Mouse (Mus musculus) embryonic facial prominence, embryonic 13.5 days (tissue): ENCODE data around the gene Nop9. TPM values are rescaled to one million over a fixed set of nuclear protein-coding genes. Genes with fewer than 3 reads are reported as not detected.
A peak's percentile ranks its signal among the peaks of the same experiment; 100 is the strongest.

Experiments
- ATAC-seq: fragments of 200-750 bp; cut with Nextera tagmentation; 2 replicates; pipeline ENCODE4 v1.8.0; 2017; ENCODE audit warnings: low read depth; ENCODE audit not compliant: insufficient number of reproducible peaks, insufficient read depth, low FRiP score, low TSS enrichment
- H3K27ac ChIP-seq: fragments of 300-500 bp; sonication (generic); 2 replicates; pipeline ENCODE4 v1.5.1; 2015; ENCODE audit warnings: moderate library complexity, mild to moderate bottlenecking, inconsistent platforms
- H3K27me3 ChIP-seq: fragments of 300-500 bp; sonication (generic); 2 replicates; pipeline ENCODE4 v1.6.1; 2015; ENCODE audit warnings: mild to moderate bottlenecking, inconsistent platforms
- H3K36me3 ChIP-seq: fragments of 300-500 bp; sonication (generic); 2 replicates; pipeline ENCODE4 v1.6.1; 2015; ENCODE audit warnings: mild to moderate bottlenecking, inconsistent platforms
- H3K4me1 ChIP-seq: fragments of 300-500 bp; sonication (generic); 2 replicates; pipeline ENCODE4 v1.6.1; 2015; ENCODE audit warnings: inconsistent platforms
- H3K4me2 ChIP-seq: fragments of 300-500 bp; sonication (generic); 2 replicates; pipeline ENCODE4 v1.6.1; 2015; ENCODE audit warnings: moderate library complexity, mild to moderate bottlenecking, inconsistent platforms
- H3K4me3 ChIP-seq: fragments of 300-500 bp; sonication (generic); 2 replicates; pipeline ENCODE4 v1.5.1; 2015; ENCODE audit warnings: mild to moderate bottlenecking, inconsistent platforms
- H3K9ac ChIP-seq: fragments of 300-500 bp; sonication (generic); 2 replicates; pipeline ENCODE4 v1.6.1; 2015; ENCODE audit warnings: mild to moderate bottlenecking, inconsistent platforms
- H3K9me3 ChIP-seq: fragments of 300-500 bp; sonication (generic); 2 replicates; pipeline ENCODE4 v1.6.1; 2016; ENCODE audit warnings: inconsistent platforms
- WGBS: fragments of 180-500 bp; shearing (Covaris S2); methylation state at CpG from one replicate; pipeline ENCODE4 v1.1.7; 2015; ENCODE audit warnings: mixed read lengths; 5-methylcytosine and 5-hydroxymethylcytosine counted together
- polyA plus RNA-seq: library from polyadenylated mRNA; unstranded; fragments of >200 nt; fragmentation: Nextera tagmentation; extraction: Ambion mirVana; gene quantifications from 2 replicates; pipeline ENCODE4 v1.2.1, GENCODE M21; 2015

Gene Nop9
- 35.5 and 47.6 TPM in 2 replicates for polyA plus RNA-seq

DNA sequence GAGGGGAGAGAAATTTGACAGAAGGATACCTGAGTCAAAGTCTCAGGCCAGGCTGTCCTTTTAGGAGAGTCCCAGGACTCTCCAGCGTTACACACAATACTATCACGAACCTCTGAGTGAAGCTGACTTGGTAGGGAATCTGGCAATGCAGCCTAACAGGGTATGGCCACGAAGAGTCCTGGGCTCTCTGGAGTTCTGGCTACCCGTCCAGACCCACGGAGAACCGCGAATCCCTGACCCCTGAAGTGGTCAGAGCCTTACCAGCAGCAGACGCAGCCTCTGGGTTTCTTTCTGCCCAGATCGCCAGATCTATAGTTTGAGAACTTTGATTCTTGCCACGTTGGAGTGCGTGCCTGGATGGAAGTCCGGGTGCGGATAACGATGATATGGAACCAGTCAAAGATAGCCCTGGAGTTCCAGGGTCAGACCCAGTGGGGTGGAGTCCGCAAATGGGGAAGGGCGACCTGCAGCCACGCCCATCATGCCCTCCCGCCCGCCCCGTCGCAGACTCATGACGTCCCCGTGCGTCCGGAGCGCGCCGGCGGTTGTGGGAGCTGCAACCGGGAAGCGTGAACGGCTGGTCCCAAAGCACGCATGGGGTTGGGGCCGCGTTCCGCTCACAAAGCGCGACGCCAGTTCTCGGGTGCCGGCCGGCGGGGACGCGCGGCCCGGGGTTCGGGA, at the start of gene Nop9, which contains the start of gene Dhrs1:
TSS of gene Nop9 (plus strand) at position 514 of the 681 bp plus-strand sequence.
TSS of gene Dhrs1 (minus strand) at position 511 of the 681 bp plus-strand sequence.
- H3K27ac ChIP-seq, result peak within 1 kb of the TSS; percentile 71
- H3K9me3 ChIP-seq, result no peaks in the 10 kb centered on the region
- ATAC-seq, result peak; percentile 57
- H3K4me1 ChIP-seq, result peaks cover 33% of the 10 kb centered on the region
- H3K4me3 ChIP-seq, result peak within 1 kb of the TSS; percentile 89
- 1% methylated on average over 47 of the region's 48 CpGs for WGBS
- no peaks in the 10 kb centered on the region for H3K27me3 ChIP-seq
- H3K9ac ChIP-seq, result peak within 1 kb of the TSS; percentile 87
- H3K36me3 ChIP-seq, result peaks cover 43% of the 10 kb centered on the region
- peak within 1 kb of the TSS; percentile 99 for H3K4me2 ChIP-seq

DNA sequence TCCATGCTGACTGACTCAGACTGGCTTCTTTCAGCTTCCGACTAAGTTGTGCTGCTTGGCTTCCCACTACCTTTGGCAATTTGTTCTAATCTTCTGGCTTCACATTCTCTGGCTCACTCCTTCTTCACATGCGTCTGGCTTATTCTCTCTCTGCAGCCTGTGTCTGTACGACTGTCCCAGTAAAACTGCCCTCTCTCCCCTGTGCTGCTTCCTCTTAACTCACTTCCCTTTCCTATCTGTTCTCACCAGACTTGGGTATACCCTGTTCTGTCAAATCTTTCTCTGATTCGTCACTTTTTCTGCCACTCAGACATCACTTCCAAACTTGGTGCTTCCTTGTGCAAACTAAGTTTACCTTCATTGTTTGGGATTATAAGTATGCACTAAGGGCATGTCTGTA, 48.3 kb upstream of the Nop9 start:
- H3K9me3 ChIP-seq, result no peaks in the 10 kb centered on the region
- H3K9ac ChIP-seq, result no peak overlapping the region
- H3K36me3 ChIP-seq, result no peaks in the 10 kb centered on the region
- H3K27ac ChIP-seq, result no peak overlapping the region
- ATAC-seq, result no peak
- no peaks in the 10 kb centered on the region for H3K4me1 ChIP-seq
- WGBS, result 81% methylated on average over 4 of the region's 4 CpGs
- no peak overlapping the region for H3K4me2 ChIP-seq
- no peaks in the 10 kb centered on the region for H3K27me3 ChIP-seq
- H3K4me3 ChIP-seq, result no peak overlapping the region

DNA sequence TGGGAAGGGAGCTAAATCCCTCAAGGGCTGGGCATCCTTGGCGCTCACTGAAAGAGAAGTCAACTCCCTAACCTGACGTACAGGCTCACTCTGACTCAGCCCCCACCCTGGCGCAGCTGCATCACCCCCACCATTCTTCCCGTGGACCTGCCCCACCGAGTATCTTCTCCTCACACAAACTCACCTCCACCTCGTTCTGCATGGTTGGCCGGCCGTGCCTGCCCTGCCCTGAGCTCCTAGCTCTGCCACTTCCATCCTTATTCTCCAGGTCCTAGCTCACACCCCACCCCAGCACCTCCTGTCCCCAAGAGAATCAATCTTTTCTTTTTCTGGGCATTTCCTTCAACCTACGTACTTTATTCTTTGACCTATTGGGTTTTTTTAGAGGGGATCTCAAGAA, 44.4 kb upstream of the Nop9 start:
- ATAC-seq, result no peak
- Histone ChIP-seq H3K9me3 (no peaks in the 10 kb centered on the region), H3K4me3 (no peak overlapping the region), H3K9ac (no peak overlapping the region), H3K4me1 (no peaks in the 10 kb centered on the region), H3K27ac (no peak overlapping the region), H3K4me2 (no peak overlapping the region), H3K36me3 (no peaks in the 10 kb centered on the region), H3K27me3 (no peaks in the 10 kb centered on the region)
- WGBS, result 59% methylated on average over 9 of the region's 9 CpGs

DNA sequence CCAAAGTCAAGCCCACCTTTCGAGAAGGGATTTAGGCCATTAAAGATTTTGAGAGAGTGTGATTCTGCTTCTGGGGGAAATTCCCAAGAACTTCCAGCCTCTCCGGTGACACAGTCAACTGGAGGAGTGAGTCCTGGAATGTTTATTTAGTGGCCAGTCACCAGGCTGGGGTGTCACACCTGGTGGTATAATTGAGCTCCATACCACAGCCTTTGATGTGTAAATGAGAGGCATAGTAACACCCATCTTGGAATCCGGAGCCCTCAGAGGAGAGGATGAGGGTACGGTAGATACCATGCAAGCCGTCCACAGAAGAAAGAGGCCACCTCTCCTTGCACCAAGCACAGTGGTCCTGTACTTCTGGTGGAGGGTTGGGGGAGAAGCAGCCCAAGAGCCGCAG, 42.7 kb upstream of the Nop9 start:
- no peak overlapping the region for H3K27ac ChIP-seq
- H3K4me2 ChIP-seq, result no peak overlapping the region
- H3K36me3 ChIP-seq, result no peaks in the 10 kb centered on the region
- no peak overlapping the region for H3K4me3 ChIP-seq
- H3K9me3 ChIP-seq, result no peaks in the 10 kb centered on the region
- no peaks in the 10 kb centered on the region for H3K4me1 ChIP-seq
- H3K9ac ChIP-seq, result no peak overlapping the region
- H3K27me3 ChIP-seq, result no peaks in the 10 kb centered on the region
- 72% methylated on average over 6 of the region's 6 CpGs for WGBS
- no peak for ATAC-seq

DNA sequence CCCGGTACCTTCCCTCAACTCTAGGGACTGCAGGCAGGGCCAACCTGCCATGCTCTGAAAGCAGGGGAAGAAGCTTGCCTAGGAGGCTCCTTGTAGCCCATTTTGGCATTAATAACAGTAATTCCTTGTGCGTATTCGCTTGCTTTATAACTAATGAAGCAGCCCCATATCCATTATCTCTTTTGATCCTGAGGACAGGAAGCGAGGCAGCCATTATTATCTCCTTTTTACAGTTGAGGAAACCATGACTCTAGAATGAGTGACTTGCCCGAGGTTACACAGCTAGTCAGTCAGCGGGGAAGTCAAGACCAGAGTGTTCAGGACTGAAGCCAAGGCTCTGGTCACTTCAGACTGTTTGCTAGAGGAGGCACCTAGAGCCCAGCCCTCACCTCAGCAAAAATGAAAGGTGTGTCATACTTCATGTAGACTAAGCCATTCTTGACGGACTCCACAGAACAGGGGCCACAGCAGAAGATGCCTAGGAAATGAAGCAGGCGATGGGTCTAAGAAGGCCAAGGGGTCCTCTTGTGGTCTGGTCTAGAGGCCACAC, 39.4 kb upstream of the Nop9 start:
- H3K27me3 ChIP-seq, result no peaks in the 10 kb centered on the region
- no peaks in the 10 kb centered on the region for H3K36me3 ChIP-seq
- H3K4me2 ChIP-seq, result no peak overlapping the region
- no peak overlapping the region for H3K27ac ChIP-seq
- no peaks in the 10 kb centered on the region for H3K4me1 ChIP-seq
- no peak for ATAC-seq
- no peaks in the 10 kb centered on the region for H3K9me3 ChIP-seq
- 88% methylated on average over 8 of the region's 8 CpGs for WGBS
- no peak overlapping the region for H3K9ac ChIP-seq
- no peak overlapping the region for H3K4me3 ChIP-seq

DNA sequence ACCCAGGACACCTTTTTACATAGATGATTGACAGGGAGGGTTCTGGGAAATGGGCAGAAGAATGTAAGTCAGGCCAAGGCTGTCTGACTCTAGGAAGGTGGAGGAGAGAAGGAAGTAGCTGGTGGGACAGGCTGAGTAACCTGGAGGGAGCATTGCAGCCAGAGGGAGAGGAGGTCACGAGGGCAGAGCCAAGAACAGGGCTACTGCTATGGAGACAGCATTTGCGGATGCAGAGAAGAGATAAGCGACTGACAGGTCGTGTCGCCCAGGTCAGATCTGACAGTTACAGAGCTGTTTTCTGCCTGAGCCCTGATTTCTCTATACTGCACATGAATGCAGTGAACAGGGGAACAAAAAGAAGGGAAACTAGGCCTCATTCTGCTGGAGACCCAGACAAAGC, 38.1 kb upstream of the Nop9 start:
- WGBS, result 84% methylated on average over 5 of the region's 5 CpGs
- Histone ChIP-seq H3K9me3 (no peaks in the 10 kb centered on the region), H3K4me1 (no peaks in the 10 kb centered on the region), H3K4me3 (no peak overlapping the region), H3K4me2 (no peak overlapping the region), H3K36me3 (no peaks in the 10 kb centered on the region), H3K27ac (no peak overlapping the region), H3K9ac (no peak overlapping the region), H3K27me3 (peaks cover 8% of the 10 kb centered on the region)
- no peak for ATAC-seq

DNA sequence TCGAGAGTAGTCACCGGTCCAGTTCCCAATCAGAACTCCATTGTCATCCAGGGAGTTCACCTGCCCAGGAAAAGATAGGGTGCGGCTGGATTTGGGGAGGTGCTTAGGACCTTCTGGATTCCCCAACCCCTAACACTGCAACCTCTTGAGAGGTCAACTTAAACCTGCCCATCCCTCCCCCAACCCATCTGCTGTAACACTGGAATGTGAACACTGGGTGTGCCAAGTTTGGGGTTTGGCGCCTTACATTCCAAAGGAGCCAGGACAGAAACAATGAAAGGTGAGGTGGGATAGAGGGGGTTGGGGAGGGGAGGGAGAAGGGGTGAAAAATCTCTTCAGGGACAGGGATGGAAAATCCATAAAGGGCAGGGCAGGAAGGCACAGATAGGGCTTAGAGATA, 36.0 kb upstream of the Nop9 start:
- H3K27ac ChIP-seq, result no peak overlapping the region
- 83% methylated on average over 4 of the region's 4 CpGs for WGBS
- peaks cover 27% of the 10 kb centered on the region for H3K27me3 ChIP-seq
- H3K9me3 ChIP-seq, result no peaks in the 10 kb centered on the region
- no peak overlapping the region for H3K4me3 ChIP-seq
- H3K36me3 ChIP-seq, result no peaks in the 10 kb centered on the region
- ATAC-seq, result no peak
- no peak overlapping the region for H3K9ac ChIP-seq
- peaks cover 14% of the 10 kb centered on the region for H3K4me1 ChIP-seq
- no peak overlapping the region for H3K4me2 ChIP-seq

DNA sequence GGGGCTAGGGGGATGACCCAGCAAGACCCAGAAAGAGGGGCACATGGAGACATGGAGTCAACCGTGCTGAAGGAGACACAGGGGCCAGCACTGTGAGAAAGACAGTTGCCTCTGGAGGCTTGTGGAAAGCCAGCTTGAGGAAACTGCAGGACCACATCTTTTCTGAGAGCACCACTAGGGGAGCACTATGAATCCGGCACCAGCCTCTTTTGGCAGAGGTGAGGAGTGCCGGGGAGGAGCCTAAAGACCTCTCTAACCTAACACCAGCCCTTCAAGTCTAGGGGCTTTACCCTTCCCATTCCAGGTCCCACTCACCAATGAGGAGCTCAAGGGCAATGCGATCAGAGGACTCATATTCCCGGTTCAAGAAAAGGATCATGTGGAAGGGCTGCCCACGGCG, 33.7 kb upstream of the Nop9 start:
- no peak for ATAC-seq
- H3K4me2 ChIP-seq, result no peak overlapping the region

DNA sequence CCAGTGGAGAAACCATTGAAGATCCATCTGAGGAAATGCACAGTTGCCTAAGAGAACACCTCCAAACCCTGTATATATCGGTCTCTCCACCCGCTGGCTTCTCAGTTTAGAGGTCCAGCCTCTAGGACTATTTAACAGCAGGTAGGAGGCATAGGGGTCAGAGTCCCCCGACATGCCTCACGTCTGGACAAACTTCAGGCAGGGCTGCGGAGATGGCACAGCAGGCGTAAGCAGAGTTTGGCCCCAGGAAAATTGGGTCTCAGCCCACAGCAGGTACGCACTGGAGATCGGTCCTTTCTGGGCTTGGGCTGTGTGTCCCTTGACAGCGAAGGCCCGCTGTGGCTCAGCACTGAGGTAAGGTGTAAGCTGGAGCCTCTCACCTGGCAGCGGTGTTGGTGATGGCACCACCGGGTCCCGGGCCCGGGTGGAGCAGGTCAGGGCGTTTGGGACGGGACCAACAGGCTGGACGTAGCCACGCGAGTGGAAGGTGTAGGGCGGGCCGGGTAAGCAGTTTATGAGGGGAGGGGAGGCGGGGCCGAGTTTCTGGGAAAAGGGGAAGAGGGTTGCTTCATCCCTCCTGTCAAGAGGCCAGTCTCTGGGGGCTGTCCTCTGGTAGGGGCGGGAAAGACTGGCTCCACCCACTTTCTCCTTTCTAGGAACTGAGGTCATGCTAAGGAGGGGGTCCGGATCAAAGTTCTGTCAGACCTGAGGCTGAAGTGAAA, 32.3 kb upstream of the Nop9 start:
- Histone ChIP-seq H3K36me3 (peaks cover 18% of the 10 kb centered on the region), H3K4me2 (peak overlapping the region; percentile 50), H3K9me3 (no peaks in the 10 kb centered on the region), H3K4me1 (peaks cover 20% of the 10 kb centered on the region), H3K27ac (no peak overlapping the region; the same call in 1 of the 2 replicates), H3K9ac (peak overlapping the region; percentile 59), H3K4me3 (peak overlapping the region; percentile 27), H3K27me3 (peaks cover 27% of the 10 kb centered on the region)
- 15% methylated on average over 25 of the region's 25 CpGs for WGBS
- no peak for ATAC-seq

More for the DNA sequence above, 33.7 kb upstream of the Nop9 start:
- no peaks in the 10 kb centered on the region for H3K9me3 ChIP-seq
- 85% methylated on average over 7 of the region's 7 CpGs for WGBS
- no peak overlapping the region for H3K27ac ChIP-seq
- peaks cover 7% of the 10 kb centered on the region; the same call in 1 of the 2 replicates for H3K36me3 ChIP-seq
- H3K27me3 ChIP-seq, result peaks cover 27% of the 10 kb centered on the region
- H3K9ac ChIP-seq, result no peak overlapping the region
- peaks cover 20% of the 10 kb centered on the region for H3K4me1 ChIP-seq
- no peak overlapping the region for H3K4me3 ChIP-seq

DNA sequence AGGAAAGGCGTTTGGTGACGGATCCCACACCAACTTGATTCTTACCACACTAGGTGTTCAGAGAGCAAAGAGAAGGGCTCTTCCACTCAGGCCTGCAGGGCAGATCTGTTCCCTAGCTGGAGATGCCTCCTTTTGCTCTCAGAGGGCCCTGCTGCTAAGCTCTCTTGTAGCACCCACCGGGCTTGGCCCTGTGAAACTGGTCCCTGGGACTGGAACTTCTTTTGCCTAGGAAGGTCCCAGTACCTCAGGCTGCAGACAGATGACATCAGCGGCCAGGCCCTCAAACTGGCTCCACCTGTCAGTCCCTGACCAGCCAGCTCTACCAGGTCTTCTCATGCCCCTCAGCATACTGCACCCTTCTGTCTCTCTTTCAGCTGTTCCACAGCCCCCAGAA, 31.8 kb upstream of the Nop9 start, which contains the start of gene Tgm1:
TSS of gene Tgm1 (minus strand) at position 198 of the 394 bp plus-strand sequence.
- peaks cover 20% of the 10 kb centered on the region for H3K4me1 ChIP-seq
- H3K9me3 ChIP-seq, result no peaks in the 10 kb centered on the region
- H3K27ac ChIP-seq, result peak within 1 kb of the TSS; percentile 11; the same call in 1 of the 2 replicates
- H3K36me3 ChIP-seq, result peaks cover 24% of the 10 kb centered on the region
- peak within 1 kb of the TSS; percentile 59 for H3K9ac ChIP-seq
- no peak for ATAC-seq
- peak within 1 kb of the TSS; percentile 50 for H3K4me2 ChIP-seq
- 22% methylated on average over 4 of the region's 4 CpGs for WGBS
- H3K4me3 ChIP-seq, result peak within 1 kb of the TSS; percentile 27
- H3K27me3 ChIP-seq, result peaks cover 27% of the 10 kb centered on the region

DNA sequence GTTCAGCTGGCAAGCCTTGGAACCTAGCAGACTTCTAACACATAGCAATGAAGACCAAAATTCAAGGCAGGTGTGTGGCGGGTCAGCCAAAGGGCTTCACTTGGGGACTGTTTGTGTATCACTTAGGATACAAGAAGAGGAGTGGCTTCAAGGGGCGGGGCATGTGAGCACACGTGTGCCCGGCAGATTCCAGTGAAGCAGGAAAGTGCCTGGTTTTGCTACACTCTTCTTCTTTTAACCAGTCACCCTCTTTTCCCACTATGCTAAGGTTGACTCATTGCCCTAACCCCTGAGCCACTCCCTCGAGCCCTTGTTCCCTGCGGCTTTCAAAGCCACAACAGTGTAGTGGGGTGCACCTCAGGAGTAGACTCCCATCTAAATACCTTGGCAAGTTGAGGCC, 30.6 kb upstream of the Nop9 start:
- no peak overlapping the region for H3K4me2 ChIP-seq
- no peak overlapping the region for H3K4me3 ChIP-seq
- peaks cover 27% of the 10 kb centered on the region for H3K27me3 ChIP-seq
- H3K27ac ChIP-seq, result no peak overlapping the region
- H3K36me3 ChIP-seq, result peaks cover 35% of the 10 kb centered on the region
- WGBS, result 23% methylated on average over 6 of the region's 6 CpGs
- peaks cover 20% of the 10 kb centered on the region for H3K4me1 ChIP-seq
- H3K9me3 ChIP-seq, result no peaks in the 10 kb centered on the region
- H3K9ac ChIP-seq, result no peak overlapping the region
- ATAC-seq, result no peak
